Mouse (Mus musculus): Measurements from ENCODE around the gene Zcchc24. TPM values are rescaled to one million over a fixed set of nuclear protein-coding genes. Genes with fewer than 3 reads are reported as not detected.

The Zcchc24 gene
- polyA plus RNA-seq, 1 experiment from 2014 or later = 10.5 TPM

- peaks cover 37% of the 10 kb centered on the region for H3K36me3 ChIP-seq
- no peaks in the 10 kb centered on the region for H3K27me3 ChIP-seq (ENCODE audit: insufficient read depth, poor library complexity, severe bottlenecking)
- peaks cover 4% of the 10 kb centered on the region; the same call in 1 of the 2 replicates for H3K4me1 ChIP-seq (replicated peaks)
- DNase-seq (ENCODE audit: low spot score) = no peak
- H3K4me3 ChIP-seq = no peak overlapping the region
- no peaks in the 10 kb centered on the region for H3K9me3 ChIP-seq
- H3K27ac ChIP-seq = no peak overlapping the region
Observed at GRCm38 (mm10) chr14:25701986-25702385, 66.9 kb downstream of the Zcchc24 start.

DNA sequence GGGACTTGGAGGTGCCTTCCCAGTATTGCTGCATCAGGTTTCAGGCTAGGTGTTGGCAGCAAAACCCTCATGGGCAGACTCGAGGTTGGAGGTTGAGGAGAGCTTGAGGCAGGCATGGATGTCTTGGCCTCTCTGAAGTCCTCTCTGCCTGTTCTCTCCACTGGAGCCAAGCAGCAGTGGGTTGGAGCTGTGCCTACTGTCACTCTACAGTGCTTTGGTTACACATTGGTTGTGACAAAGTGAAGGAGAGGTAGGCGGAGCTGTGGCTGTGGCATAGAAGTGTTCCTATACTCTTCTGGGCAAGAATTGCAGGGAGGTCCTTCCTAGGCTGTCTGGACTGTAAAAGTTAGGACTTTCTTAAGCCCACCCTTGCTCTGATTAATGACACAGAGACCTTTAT, 72.5 kb downstream of the Zcchc24 start:
- no peak for DNase-seq (ENCODE audit: low spot score)
- H3K36me3 ChIP-seq = peaks cover 53% of the 10 kb centered on the region
- WGBS = 79% methylated on average over 2 of the region's 2 CpGs
- H3K27me3 ChIP-seq (ENCODE audit: insufficient read depth, poor library complexity, severe bottlenecking) = 0 out of 2 replicates have a peak, but pooled peaks cover 8% of the 10 kb centered on the region
- H3K27ac ChIP-seq = no peak overlapping the region
- no peak overlapping the region for H3K4me3 ChIP-seq
- H3K9me3 ChIP-seq = no peaks in the 10 kb centered on the region
- H3K4me1 ChIP-seq (replicated peaks) = peaks cover 35% of the 10 kb centered on the region

DNA sequence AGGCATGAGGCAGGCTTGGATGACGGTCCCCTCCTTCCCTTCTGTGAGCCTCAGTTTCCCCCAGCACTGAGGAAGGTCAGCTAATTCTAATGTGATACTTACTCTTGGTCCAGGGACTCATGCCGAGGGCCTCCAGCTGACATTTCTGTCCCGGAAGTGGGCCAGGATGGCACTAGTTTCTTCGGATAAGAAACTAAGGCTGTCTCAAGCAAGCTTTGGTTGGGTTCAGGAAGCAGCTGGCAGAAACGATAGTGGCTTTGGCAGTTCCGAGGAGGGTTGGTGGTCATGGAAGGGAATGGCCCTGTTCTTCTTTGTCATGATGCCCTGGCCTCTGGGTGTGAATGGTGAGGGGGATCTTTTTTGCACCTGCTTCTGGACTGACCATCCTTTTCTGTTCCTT, 73.8 kb downstream of the Zcchc24 start:
- Histone ChIP-seq H3K27me3 (ENCODE audit: insufficient read depth, poor library complexity, severe bottlenecking) (0 out of 2 replicates have a peak, but pooled peaks cover 8% of the 10 kb centered on the region), H3K27ac (peak overlapping the region; percentile 92; the same call in 1 of the 2 replicates), H3K36me3 (peaks cover 47% of the 10 kb centered on the region), H3K9me3 (no peaks in the 10 kb centered on the region), H3K4me1 (replicated peaks) (peaks cover 35% of the 10 kb centered on the region), H3K4me3 (peak overlapping the region; percentile 80)
- no peak for DNase-seq (ENCODE audit: low spot score)
- 72% methylated on average over 6 of the region's 6 CpGs for WGBS

GRCm38 (mm10) chr14:25694569-25694897, 74.3 kb downstream of the Zcchc24 start:
- H3K9me3 ChIP-seq = no peaks in the 10 kb centered on the region
- peaks cover 42% of the 10 kb centered on the region for H3K36me3 ChIP-seq
- WGBS = 2% methylated on average over 10 of the region's 10 CpGs
- no peak for DNase-seq (ENCODE audit: low spot score)
- peak overlapping the region; percentile 92 for H3K27ac ChIP-seq
- H3K4me3 ChIP-seq = peak overlapping the region; percentile 80
- peaks cover 35% of the 10 kb centered on the region for H3K4me1 ChIP-seq (replicated peaks)
- H3K27me3 ChIP-seq (ENCODE audit: insufficient read depth, poor library complexity, severe bottlenecking) = 0 out of 2 replicates have a peak, but pooled peaks cover 8% of the 10 kb centered on the region

DNA sequence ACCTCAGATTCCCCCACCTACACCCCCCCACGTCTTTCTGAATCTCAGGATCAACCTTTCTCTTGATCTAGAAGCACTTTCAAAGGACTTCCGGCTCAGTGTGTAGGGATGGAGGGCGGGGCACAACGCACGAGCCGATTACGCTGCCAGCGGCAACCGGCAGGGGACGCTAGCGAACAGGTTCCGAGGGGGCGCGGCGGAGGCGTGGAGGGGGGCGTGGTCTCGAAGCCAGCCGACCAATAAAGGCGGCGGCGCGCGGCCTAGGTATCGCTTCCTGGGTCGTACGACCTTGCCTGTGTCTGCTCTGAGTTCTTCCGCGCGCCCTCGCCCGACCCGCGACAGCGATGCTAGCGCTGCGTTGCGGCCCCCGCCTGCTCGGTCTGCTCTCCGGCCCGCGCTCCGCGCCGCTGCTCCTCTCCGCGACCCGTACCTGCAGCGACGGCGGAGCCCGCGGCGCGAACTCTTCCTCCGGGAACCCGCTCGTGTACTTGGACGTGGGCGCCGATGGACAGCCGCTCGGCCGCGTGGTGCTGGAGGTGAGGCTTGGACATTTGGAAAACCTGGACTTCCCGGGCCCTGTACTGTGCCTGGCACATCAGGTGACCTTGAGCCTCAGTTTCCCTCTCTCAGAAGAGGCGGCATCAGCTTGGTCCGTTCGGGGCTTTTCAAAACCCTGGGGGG, 74.8 kb downstream of the Zcchc24 start, which contains the start of gene Ppif:
TSS of gene Ppif (plus strand) at position 267 of the 681 bp plus-strand sequence.
- Histone ChIP-seq H3K9me3 (no peaks in the 10 kb centered on the region), H3K27me3 (ENCODE audit: insufficient read depth, poor library complexity, severe bottlenecking) (0 out of 2 replicates have a peak, but pooled peaks cover 8% of the 10 kb centered on the region), H3K4me3 (peak within 1 kb of the TSS; percentile 80), H3K27ac (peak within 1 kb of the TSS; percentile 92), H3K4me1 (replicated peaks) (peaks cover 35% of the 10 kb centered on the region), H3K36me3 (peaks cover 37% of the 10 kb centered on the region)
- under 1% methylated on average over 70 of the region's 70 CpGs for WGBS
- peak; percentile 96 for DNase-seq (ENCODE audit: low spot score)

DNA sequence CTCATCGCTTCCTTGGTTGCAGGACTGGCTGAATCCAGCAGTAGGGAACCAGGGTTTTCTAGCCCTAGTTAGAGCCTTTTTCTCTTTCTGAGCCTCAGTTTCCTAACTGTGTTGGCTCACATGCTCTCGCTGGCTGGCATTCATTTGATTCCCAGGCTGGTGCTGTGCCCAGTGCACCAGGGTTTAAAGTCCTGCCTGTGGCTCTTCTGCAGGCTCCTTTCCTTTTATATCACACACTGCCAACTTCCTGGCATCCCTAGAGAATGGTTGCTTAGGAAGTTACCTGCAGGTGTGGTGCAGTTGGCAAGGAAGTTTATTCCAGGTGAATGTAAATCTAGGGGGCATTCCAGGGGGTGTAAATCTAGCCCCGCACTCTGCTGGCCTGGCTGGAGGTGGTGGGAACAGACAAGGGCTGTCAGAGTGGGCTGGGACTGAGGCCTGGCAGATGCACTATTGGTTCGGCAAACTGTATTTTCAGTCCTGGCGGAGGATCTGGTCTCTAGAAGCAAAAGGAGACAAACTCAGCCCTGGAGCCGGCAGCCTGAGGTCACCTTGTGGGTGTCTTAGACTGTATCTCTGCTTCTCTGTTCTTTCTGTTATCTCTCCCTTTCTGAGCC, 75.5 kb downstream of the Zcchc24 start:
- Histone ChIP-seq H3K36me3 (peaks cover 30% of the 10 kb centered on the region), H3K4me1 (replicated peaks) (peaks cover 35% of the 10 kb centered on the region), H3K4me3 (peak overlapping the region; percentile 80), H3K27me3 (ENCODE audit: insufficient read depth, poor library complexity, severe bottlenecking) (0 out of 2 replicates have a peak, but pooled peaks cover 8% of the 10 kb centered on the region), H3K9me3 (no peaks in the 10 kb centered on the region), H3K27ac (peak overlapping the region; percentile 92)
- DNase-seq (ENCODE audit: low spot score) = no peak
- WGBS = 77% methylated on average over 6 of the region's 6 CpGs

DNA sequence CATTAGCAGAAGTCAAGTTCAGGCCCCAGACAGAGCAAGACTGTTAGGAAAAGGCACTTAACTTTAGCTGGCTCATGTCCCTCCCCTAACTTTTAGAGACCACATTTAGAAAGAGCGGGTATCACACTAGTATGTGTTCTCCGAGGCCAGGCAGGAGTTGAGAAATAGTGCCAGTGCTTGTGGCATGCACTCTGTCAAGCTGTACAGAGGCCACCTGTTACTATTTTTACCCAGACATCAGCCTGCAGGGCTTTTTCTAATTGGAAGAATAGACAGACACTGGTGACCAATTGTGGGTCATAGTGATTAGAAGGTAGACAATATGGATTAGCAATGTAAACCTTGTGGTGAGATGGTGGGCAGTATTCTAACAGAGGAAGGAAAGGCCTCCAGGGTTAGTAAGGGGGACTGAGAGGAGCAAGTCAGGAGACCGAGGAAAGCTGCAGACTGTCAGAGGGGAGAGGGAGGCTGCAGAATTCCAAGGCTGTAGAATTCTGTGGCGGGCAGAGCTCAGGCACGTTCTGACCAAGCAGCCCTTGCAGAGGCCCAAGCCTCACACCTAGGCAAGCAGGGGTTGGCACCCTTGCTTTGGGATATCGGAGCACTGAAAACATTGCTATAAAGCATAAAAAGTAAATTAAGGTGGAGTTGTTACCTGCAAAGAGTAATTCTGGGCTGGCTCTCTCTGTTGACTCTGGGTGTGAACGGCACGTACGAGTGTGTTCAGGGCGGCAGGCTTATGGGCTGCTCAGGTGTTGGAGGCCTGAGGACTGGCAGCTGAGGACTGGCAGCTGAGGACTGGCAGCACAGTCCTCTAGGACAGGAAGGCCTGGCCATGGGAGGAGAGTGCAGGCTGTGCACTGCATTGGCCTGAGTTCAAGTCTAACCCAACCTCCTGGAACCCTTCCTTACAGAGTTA, 81.6 kb downstream of the Zcchc24 start:
- no peaks in the 10 kb centered on the region for H3K9me3 ChIP-seq
- H3K4me3 ChIP-seq = no peak overlapping the region
- 0 out of 2 replicates have a peak, but pooled peaks cover 4% of the 10 kb centered on the region for H3K27me3 ChIP-seq (ENCODE audit: insufficient read depth, poor library complexity, severe bottlenecking)
- H3K4me1 ChIP-seq (replicated peaks) = 0 out of 2 replicates have a peak, but pooled peaks cover 3% of the 10 kb centered on the region
- WGBS = 85% methylated on average over 10 of the region's 10 CpGs
- no peak overlapping the region for H3K27ac ChIP-seq
- H3K36me3 ChIP-seq = no peaks in the 10 kb centered on the region
- no peak for DNase-seq (ENCODE audit: low spot score)

DNA sequence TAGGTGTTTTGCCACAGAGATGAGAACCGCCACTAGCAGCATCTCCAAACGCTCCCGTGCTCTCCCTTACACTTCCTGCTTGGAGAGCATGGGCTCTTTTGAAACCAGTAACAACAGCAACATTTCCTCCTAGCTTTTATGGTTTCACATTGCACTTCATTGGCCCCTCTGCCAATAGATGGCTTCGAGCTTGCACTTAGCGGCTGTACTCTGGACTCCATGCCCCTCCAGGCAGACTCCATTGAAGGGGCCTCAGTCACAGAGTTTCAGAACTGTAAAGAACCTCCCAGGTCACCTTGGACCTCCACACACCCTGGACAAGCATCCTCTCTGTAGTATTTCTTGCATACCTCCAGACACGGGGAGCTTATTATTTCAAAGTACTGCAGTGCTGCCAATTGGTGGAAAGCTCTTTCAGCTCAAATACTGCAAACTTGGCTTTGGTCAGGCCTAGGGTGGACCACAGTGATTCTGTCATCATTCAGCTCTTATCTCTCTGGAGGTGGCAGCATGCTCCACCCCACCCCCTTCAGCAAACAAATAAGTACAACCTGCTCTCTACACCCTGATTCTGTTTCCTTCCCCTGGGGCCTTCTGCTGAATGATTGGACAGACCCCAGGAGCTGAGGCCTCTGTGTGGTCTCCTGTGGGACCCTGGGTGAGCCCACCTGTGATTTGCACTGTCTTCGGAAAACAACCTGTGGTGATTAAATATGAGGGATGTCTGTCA, 82.5 kb downstream of the Zcchc24 start:
- no peak for DNase-seq (ENCODE audit: low spot score)

DNA sequence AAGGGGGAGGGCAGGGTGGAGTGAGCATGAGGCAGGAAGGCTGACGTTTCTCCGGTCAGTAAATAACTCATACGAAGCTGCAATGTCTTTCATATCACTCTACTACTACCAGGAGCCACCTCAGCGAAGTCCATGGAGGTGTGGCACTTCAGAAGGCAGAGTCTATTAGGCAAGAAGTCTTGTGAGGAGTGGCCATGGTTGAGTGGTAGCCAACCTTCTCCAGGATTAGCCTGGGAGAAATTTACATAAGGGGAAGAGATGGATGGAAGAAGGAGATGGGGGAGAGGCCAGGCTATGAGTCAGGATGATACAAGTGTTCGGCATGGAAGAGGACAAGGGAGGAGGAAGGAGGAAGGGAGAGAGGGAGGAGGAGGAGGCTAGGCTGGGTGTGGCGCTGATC, 86.8 kb downstream of the Zcchc24 start:
- 77% methylated on average over 6 of the region's 6 CpGs for WGBS
- no peak overlapping the region for H3K27ac ChIP-seq

More for the DNA sequence above, 82.5 kb downstream of the Zcchc24 start:
- WGBS = 84% methylated on average over 7 of the region's 7 CpGs
- H3K27ac ChIP-seq = no peak overlapping the region
- H3K9me3 ChIP-seq = no peaks in the 10 kb centered on the region
- H3K36me3 ChIP-seq = no peaks in the 10 kb centered on the region
- H3K27me3 ChIP-seq (ENCODE audit: insufficient read depth, poor library complexity, severe bottlenecking) = no peaks in the 10 kb centered on the region
- 0 out of 2 replicates have a peak, but pooled peaks cover 3% of the 10 kb centered on the region for H3K4me1 ChIP-seq (replicated peaks)
- H3K4me3 ChIP-seq = no peak overlapping the region

DNA sequence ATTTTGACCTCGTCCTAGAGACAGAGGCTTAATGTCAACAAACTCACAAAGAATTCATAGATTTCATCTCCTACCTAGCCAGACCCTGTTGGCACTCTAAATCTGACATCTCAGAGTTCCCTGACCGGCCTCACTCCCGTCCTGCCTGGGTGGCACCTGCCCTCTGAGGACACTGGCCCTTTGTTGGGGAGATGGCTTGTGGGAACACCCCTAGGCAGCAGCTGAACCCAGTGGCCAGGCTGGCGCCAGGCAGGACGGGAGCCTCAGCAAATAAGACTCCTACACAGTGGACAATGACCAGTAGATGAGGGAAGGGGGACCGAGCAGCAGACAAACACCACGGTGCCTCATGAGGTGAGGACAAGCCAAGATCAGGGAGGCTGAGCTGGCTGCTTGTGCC, 89.2 kb downstream of the Zcchc24 start:
- Histone ChIP-seq H3K36me3 (no peaks in the 10 kb centered on the region), H3K4me1 (replicated peaks) (peaks cover 10% of the 10 kb centered on the region; the same call in 1 of the 2 replicates), H3K4me3 (no peak overlapping the region), H3K27ac (no peak overlapping the region), H3K9me3 (no peaks in the 10 kb centered on the region), H3K27me3 (ENCODE audit: insufficient read depth, poor library complexity, severe bottlenecking) (no peaks in the 10 kb centered on the region)
- no peak for DNase-seq (ENCODE audit: low spot score)
- 78% methylated on average over 7 of the region's 7 CpGs for WGBS

More for the DNA sequence above, 86.8 kb downstream of the Zcchc24 start:
- H3K4me3 ChIP-seq = no peak overlapping the region
- no peaks in the 10 kb centered on the region for H3K36me3 ChIP-seq
- H3K4me1 ChIP-seq (replicated peaks) = peaks cover 12% of the 10 kb centered on the region; the same call in 1 of the 2 replicates
- no peaks in the 10 kb centered on the region for H3K27me3 ChIP-seq (ENCODE audit: insufficient read depth, poor library complexity, severe bottlenecking)
- H3K9me3 ChIP-seq = no peaks in the 10 kb centered on the region
- DNase-seq (ENCODE audit: low spot score) = no peak

- H3K4me3 ChIP-seq = no peak overlapping the region
- H3K27ac ChIP-seq = no peak overlapping the region
- H3K4me1 ChIP-seq (replicated peaks) = peaks cover 19% of the 10 kb centered on the region
- no peaks in the 10 kb centered on the region for H3K27me3 ChIP-seq (ENCODE audit: insufficient read depth, poor library complexity, severe bottlenecking)
- 79% methylated on average over 3 of the region's 3 CpGs for whole genome bisulfite sequencing
- H3K9me3 ChIP-seq = no peaks in the 10 kb centered on the region
- no peak for DNase-seq (ENCODE audit: low spot score)
- peaks cover 57% of the 10 kb centered on the region for H3K36me3 ChIP-seq
Observed at GRCm38 (mm10) chr14:25667587-25667986, 101.3 kb downstream of the Zcchc24 start.

Measured in hindbrain, embryonic 10.5 days (tissue).